Mouse (Mus musculus) B cell, adult 2 months (primary cell): ENCODE data around the gene Arhgef28.
A peak's percentile ranks its signal among the peaks of the same experiment; 100 is the strongest.

Experiments used
- DNase-seq, 2 experiments: peaks; one replicate each; pipeline ENCODE4 v3.0.0; 2022

The Arhgef28 gene

DNA sequence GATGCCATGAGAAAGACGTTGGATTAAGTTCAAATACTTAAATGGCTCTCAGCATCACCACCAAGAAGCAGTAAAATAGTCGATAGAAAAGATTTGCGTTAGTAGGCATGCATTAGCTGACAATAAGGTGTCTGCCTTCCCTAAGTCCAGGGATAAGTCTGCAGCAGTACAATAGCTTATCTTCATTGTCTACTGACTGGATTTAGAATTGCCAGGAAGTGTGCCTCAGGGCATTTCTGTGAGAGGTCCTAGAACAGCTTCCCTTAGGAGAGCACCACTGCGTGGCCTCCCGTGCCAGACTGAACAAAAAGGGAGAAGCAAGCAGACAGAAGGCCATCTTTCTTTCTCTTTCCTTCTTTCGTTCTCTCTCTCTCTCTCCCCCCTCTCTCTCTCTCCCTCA lies 252.2 kb downstream of the Arhgef28 start:
- no peak for DNase-seq

DNA sequence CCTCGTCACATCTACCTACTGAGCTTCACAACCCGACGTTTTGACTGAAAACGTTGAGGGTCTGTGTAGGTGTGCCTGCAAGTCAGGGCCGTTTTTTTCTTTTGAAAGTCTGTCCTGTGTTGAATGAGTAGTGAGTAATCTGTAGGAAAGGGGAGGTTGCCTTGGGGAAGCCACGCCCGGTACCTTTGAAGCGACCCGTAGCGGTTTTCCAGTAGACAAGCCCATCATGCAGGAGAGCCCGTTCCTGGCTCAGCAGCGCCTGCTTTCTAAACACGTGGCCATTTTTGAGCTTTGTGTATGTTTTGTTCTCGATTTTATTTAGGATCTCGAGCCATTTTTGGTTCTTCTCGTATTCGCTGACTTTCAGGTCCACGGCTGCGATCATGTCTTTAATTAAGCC lies 252.7 kb downstream of the Arhgef28 start:
- no peak for DNase-seq

DNA sequence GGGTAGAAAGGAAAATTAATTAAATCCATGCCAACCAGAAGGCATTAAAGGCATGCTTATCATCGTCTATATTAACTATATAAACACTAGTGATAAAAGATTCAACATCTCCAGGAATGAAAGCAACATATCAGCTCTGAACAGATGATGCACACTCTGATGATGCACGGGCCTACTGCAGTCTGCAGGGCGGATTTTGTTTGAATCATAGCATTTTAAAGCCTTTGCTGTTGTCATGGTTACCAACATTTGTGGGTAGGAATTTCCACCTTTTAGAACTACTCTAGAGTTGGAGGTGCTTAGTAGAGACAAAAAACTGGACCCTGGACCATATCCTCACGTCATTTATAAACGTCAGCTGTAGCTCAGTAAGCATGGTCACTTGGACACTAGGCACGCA lies 257.4 kb downstream of the Arhgef28 start:
- no peak for DNase-seq

DNA sequence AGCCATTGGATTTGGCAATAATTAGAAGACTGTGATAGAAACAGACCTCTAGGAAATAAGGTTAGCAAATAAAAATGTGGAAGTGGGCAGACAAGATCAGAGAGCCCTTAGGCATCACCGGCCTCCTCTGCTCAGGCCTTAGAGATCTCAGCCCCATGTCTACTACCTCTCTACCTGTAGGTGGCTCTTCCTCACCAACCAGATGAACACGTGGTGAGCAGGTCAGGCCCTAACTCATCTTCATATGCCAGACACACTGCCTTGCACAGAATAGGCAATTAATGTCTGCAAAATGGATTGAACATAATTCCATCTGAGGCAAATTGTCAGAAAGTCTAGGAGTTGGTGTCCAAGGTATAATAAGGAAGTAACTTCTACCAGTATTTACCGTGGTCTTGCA lies 258.6 kb downstream of the Arhgef28 start:
- DNase-seq = no peak

DNA sequence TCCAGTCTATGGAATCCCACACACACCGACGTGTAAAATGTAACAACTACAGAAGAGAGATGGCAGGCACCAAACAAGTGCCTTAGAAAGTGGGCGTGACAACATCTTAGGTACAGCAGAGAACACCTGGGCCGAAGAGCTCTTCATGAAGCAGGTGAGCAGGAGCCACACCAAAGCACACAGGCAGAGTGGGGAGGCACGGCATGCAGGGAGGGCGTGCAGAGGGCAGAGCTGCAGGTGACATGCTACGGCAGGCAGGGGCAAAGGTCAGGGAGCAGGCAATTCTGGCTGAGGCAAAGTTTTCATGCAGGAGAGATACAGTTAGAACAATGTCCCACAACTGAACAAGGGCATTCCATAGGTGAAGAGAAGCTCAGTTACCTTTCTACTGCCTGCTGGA lies 259.8 kb downstream of the Arhgef28 start:
- DNase-seq = no peak

DNA sequence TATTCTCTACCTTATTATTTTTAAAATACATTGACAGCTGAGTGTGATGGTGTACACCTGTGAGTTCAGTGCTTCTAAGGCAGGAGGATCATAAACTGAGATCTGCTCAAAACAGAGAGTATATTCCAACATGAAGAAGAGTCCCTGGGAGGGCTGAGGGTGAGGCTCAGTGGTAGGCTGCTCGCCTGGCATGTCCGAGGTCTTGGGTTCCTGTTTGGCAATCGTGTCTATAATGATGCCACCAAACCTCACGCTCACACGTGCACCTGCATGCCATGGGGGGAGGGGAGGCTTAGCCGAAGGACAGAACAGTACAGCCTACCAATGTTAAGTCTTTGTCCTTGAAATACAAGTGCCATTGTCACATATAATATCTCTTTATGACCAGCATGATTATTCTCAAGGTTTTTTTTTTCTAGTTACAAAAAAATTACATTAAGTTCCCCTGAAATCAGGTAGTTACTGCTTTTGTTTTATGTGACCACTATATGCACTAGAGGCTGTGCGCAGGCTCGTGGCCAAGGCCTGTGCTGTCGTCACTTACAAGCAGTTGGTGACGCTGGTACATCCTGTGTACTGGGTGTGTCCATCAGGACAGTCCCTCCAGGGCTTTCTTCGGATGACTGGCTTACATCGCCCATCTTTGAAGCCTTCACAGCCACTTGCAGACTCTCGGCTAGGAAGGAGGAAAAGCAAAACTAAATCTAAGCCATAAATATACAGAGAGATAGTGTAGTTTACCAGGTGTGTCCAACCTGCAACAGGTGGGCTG lies 264.1 kb downstream of the Arhgef28 start:
- DNase-seq = peak; percentile 36 to 49

DNA sequence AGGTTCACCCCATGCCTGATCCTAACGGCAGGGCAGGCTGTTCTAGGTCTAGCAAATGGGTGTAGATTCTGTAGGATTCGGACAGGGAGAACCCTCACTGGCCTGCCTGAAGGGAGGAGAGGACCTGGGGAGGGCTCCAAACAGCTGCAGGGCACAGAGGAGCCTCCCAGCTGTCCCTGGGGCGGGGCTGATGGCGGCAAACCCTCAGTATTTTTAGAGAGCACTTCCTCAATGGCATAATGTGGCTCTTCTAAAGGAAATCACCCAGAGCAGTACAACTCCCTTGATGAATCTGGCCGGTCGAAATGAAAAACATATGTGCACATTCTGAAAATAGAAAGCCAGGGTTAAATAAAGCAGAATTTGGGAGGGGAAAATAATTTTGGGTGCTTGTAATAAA lies 265.1 kb downstream of the Arhgef28 start:
- peak; percentile 44 to 52 for DNase-seq

DNA sequence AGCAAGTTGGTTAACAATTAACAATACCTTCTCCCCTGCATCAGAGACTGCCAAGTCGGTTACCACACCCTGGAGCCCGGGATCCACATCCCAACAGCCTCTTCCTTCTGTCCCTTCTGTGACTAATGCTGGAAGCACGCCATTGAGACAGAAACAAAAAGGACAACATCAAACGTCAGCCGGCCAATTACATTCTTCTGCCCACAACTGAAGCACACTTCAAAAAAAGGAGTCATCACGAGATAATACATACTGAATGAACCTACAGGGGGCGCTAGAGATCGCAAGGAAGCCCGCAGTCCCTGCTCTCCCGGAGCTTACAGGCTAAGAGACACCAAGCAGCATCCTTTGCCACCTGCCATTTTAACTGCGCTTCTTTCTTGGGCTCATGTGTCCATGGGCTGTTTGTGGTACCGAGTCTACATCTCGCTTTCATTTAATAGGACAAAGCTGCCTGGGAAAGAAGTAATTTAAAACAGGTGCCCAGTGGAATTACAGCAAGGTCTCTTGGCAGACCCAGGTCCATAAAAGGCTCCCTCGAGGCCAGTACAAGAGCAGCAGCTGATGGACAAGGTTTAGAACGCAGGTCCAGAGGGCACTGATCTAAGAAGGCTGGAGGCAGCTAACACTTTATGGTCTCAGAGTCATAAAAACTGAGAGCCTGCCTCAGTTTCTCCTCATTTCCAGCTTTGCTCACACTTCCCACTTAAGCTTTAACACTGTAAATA lies 266.6 kb downstream of the Arhgef28 start:
- peak; percentile 47 to 48 for DNase-seq

DNA sequence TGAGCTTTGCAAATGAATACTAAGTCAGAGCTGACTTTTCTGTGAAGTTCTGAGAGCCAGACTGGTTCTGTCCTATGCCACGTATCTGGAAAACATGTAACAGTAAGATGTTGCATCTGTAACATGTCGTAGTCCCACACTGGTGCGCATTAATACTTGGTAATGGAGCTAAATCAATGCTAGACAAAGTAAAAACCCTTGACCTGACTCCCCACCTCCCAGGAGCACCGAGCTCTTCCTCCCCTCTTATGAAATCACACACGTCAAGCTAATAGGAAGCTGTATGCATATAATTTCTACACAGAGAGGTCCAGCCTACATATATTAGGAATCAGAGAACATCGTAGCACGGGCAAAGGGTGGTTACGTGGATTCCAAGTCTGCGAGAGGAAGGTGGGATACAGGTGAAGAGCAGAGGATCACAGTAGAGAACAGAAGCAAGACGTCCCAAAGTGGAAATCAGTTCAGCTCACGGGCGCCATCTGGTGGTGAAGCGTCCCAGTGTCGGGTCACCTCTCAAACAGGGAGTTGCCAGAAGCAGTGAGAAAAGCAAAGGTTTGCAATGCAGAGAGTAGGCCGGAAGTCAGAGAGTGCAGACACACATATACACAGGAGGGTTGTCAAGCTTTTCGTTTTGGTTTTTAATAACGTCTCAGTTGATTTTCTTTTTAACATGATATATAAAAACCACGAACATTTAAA lies 267.5 kb downstream of the Arhgef28 start:
- DNase-seq = peak; percentile 95 to 96

DNA sequence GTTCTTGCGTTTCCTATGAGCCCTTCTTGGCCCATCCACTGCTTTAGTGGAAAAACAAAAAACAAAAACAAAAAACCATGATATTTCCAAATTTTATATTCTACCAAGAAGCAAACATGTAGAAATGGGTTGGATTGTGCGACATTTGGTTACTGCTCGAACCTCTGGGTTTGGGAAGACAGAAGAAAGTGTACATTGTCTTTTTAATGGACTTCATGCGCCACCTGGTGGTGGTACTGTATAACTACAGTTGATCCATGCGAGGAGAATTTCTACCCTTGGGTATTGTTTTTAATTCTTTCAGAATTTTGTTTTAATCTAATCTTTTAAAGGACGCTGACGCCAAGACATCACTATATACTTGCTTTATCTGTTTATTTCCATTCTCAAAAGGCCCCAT lies 268.3 kb downstream of the Arhgef28 start:
- DNase-seq = peak; percentile 66 to 73

DNA sequence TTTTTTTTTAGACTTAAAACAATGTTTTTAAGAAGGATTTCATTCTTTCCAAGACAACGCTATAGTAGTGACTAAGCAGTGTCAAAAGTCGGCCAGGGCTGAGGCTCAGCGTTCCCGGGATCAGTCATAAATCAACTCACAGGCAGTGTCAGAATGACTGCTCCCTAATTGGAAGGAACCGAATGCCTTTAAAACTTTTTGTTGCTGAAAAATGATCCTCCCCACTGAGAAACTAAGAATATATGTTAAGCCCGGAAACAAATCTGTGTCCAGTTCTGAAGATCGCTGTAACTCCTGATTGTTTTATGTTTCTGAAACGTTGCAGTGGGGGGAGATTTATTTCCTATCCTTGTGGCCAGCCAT lies 278.1 kb downstream of the Arhgef28 start:
- DNase-seq = no peak

DNA sequence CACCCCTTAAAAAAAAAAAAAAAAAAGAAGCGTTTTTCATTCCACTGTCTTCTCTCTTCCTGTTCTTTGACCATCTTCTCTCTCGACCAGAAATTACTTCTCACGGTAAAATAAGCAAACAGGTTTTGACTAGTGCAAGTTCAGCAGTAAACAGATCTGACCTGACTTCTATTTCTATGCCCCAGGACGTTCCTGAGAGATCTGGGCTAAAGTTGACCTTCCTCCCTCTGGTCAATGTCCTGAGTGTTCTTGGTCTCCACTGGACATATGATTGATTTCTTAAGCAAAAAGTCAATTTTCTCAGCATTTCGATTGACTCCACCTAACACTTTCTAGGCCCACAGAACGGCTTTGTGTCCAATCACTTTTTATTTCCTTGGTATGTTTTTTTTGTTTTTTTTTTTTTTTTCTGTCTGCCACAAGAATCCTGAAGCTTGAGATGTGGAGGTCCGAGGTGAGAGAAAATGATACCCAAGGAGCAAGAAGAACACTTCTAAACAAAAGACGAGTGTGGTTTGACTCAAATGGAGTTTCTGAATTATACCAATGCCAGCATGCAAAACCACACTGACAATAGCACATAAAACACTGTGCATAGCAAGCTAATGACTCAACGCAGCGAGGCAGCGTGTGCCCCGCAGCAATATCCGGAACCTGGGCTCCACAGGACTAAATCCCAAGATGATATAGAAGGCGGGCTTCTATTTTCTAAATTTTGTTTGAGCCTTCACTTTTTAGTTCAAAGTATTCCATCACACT lies 278.7 kb downstream of the Arhgef28 start:
- no peak for DNase-seq

DNA sequence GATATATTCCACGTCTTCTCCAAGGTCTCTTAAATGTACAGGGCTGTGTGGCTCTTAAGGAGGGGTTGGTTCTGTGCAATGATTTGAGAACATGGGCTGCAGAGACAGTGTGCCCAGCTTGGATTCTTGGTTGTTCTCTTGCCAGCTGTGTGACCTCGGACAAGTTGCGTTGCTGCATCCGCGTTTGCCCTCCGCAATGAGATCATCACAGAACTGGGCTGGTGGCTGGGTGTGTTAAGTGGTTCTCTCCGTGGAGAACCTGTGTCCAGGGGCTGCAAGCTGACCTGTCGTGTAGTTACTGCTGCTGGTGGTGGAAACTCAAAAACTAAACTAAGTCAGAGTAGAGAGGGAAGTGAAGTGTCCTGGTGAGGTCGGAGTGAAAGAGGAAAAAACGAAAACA lies 279.9 kb downstream of the Arhgef28 start:
- no peak for DNase-seq

DNA sequence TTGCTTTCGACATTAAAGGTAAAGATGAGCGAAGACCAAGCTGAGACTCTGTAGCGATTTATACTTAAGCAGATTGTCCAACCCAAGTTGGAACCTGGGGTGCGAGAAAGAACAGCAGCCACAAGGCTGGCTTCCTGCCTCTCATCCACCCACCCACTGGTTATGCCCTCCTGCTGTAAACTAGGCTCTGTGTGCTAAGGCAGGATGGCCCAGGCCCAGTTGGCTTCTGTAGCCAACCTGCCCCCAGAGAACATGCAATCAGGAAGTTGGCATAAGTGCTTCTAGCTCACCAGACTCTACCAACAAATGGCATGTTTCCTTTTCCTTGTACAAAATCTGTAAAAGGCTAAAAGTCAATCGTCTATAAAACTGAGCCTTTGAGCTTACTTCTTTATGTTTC lies 283.2 kb downstream of the Arhgef28 start:
- no peak for DNase-seq

DNA sequence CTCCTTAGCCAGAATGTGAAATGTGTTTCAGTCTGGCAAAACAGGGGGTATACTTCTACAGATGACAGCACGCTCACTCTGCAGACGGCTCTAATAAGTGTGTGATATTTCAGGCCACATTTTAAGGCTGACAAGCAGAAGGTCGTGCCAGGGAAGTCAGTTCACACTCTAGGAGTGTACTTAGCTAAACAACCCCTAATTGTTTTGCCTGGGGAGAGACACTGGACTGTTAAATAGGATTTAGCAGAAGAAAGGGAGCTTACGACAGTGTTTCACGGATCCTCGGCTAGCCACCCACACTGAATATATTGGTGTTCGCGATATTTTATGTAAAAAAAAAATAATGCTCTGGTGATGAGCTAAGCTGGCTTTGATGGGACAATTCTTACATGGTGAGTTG lies 286.6 kb downstream of the Arhgef28 start:
- no peak for DNase-seq

DNA sequence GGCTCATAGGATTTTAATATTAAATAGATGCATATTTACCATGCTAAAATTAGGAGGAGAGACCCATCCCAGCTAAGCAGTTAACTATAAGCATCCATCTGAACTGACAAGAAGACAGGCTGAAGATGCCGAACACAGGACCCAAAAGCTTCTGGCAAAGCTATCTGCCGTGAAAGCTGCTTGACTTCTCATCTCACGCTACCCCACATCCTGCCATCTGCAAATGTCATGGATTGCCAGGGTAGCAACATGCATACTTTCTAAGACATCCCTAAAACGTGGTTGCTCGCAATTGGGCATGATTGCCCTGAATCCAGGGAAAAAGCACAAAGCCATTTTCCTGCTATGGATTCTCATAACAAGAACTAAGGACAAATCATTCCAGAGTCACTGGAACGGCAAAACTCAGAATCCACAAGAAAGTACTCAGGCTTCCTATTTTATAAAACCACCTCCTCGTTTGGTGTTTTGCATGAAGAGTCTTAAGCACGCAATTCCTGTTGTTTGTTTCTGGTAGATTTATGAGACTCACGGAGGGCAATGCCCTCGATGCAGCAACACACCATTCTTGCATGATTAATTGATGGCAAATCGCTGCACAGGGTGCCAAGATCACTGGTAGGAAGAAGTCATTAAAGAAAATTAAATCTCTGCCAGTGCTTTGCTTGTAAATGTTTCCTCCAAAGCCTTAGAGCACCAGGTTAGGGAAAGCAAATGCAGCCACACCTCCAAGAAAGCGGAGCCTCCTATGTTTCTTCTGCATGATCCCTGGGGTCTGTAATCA lies 287.9 kb downstream of the Arhgef28 start:
- no peak for DNase-seq

DNA sequence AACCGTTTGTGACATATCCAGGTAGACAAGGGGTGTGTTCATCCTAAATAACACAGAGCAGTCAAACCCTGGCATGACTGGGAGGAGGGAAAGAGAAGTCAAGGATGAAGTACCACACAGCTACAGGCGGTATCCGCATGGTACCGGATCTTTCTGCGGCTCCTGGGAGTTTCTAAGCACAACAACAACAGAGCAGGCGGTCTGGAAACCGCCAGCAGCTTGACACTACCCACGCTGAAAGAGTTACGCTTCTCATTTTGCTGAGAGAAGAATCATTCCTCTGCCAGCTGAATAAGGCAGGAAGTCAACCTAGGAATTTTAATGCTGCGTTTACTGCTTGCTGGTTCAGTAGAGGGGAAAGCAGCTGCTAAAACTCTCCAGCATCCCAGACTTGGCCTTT lies 295.2 kb downstream of the Arhgef28 start:
- DNase-seq = no peak

DNA sequence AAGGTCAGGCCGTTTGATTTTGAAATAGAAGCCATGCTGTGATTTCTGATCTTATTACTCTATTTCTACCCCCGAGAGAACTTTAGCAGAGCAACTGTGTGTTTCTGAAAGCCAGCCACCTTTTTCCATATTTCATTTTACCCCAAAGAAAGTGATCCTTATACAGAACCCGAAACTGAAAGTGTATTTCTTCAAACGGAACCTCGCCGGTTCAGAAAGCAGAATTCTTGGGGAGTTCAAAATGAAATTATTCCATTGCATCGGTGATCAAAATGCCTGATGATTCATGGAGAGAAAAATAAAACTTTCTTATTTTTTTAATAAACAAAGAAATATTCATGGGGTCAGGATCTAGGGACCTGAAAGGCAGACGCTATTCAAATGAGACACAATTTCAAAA lies 303.4 kb downstream of the Arhgef28 start:
- no peak for DNase-seq

DNA sequence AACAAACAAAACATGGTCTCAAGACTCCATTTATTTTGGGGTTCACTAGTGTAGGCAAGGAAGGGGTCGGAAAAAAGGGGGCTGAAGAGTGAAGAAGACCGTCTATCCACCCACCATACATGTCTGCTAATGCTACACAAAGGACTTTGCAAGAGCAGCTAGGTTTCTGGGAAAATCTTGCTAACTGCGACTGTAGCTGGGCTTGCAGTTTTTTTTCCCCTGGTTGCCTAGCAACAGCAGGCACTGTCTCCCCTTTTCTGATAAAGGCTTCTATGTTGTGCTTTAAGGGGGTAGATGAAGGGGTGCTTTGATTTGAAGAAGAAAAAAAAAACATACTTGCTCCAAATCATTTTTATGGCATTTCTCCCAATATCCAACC lies 305.9 kb downstream of the Arhgef28 start:
- DNase-seq = no peak

DNA sequence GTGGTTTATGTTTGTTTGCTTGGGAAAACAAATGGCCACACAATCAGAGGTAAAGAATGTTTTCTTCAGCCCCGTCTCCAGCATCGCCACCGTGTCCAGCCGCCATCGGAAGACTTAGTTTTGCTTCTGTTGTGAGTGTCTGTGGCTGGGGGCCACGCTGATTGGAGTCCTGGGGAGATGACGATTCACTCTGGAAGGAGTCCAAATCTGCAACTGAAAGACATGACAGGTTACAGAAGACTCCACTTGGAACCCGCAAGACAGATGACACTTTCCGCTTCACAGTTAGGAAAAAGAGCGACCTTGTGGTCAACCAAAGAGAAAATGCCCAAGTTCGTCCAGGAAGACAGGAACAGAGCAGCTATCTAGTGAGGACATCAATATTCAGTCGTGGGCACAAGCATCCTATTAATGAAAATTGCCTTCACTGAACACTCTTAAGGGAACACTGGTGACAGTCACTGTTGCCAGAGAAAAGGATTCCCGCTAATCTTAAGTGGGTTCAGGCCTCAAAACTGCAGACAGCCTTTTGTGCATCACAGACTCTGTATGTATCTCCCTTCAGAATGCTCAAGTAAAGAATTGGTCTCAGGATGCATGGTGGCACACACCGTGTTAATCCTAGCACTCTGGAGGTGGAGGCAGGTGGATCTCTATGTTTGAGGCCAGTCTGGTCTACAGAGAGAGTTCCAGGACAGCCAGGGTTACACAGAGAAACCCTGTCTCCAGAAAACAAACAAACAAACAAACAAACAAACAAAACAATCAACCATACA lies 306.4 kb downstream of the Arhgef28 start:
- DNase-seq = no peak

DNA sequence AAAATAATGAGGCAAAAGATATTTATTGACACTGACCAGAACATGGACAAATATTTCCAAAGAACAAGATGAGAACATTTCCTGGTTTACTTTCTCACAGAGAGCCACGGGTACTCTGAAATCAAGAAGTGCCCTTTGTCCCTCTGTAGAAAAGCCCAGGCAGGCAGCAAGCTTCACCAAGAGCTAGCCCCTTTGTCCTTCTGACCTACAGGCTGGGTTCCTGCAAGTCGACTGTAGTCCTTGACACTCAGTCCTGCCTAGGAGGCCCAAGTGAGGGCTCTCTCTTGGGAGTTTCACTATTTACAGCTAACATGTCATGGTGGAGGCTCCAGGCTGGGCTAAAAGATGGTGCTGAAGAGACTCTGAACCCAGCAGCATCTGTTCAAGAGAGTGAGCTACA lies 307.6 kb downstream of the Arhgef28 start:
- DNase-seq = no peak
